Mouse (Mus musculus) common myeloid progenitor, adult 5-6 weeks (primary cell): ENCODE data around the gene Acsl1. TPM values are rescaled to one million over a fixed set of nuclear protein-coding genes. Genes with fewer than 3 reads are reported as not detected.
A peak's percentile ranks its signal among the peaks of the same experiment; 100 is the strongest.

Experiments
- ATAC-seq: replicated peaks from 2 replicates; pipeline ENCODE4 v1.8.0; 2016; ENCODE audit warnings: low read depth, mild to moderate bottlenecking, moderate TSS enrichment, inconsistent platforms; ENCODE audit not compliant: poor library complexity, severe bottlenecking
- total RNA-seq: library from RNA; stranded (forward); fragments of 200-1000, 187-1606 nt; gene quantifications from 2 replicates; pipeline ENCODE4 v1.2.3, GENCODE M21; 2017

Gene Acsl1
- total RNA-seq, 1 experiment from 2014 or later, result 70.3 TPM

DNA sequence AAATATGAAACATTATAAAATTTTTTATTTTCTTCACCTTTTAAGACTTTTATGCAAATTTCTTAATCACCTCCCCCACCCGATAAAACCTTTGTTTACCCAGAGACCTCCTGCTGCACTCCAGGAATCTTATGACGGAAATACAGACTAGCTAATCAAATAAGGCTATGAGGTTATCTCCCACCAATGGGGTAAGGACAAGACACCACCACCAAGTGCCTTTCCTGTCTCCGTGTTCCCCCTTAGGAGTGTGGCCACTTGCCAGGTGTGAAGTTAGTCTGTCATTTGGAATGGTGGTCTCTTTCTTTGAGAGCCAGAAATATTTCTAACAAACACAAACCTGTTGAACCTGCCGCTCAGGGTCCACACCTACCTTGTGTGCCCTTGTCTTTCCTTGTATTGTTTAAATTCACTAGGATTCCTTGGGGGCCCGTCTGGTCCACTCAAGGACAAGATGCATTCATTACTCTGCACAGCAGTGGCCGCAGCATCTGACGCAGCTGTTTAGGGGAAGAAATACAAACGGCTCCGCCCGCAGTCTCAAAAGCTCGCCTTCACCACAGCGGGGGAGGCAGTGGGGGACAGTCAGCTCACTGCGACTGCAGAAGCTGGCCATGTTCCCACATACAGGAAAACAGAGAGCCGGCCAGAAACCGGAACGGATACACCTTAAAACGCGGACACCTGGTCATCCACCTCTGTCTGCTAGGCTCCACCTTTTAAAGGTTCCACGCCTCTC lies 31.7 kb downstream of the Acsl1 start:
- no peak for ATAC-seq

- ATAC-seq, result no peak
Observed at GRCm38 (mm10) chr8:46503072-46503695, 32.3 kb downstream of the Acsl1 start.

DNA sequence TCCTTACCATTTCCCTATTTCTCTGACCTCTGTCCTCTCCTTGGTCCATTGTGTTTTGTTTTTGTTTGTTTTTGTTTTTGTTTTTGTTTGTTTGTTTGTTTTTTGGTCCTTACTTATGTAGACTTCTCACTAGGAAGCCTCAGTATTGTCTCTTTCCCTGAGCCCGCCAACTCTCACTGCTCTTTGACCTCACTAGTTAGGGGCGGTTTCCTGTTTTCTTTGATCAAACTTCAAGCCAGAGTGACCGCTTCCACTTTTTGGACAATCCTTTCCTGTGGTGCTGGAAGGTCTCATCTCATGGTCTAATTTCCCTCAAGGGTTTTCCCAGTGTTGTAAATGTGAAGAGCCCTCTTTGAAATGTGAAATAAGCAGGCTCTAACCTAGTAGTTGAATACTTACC lies 33.4 kb downstream of the Acsl1 start:
- no peak for ATAC-seq

- ATAC-seq, result peak; percentile 86
Observed at GRCm38 (mm10) chr8:46508488-46509395, 37.9 kb downstream of the Acsl1 start.

DNA sequence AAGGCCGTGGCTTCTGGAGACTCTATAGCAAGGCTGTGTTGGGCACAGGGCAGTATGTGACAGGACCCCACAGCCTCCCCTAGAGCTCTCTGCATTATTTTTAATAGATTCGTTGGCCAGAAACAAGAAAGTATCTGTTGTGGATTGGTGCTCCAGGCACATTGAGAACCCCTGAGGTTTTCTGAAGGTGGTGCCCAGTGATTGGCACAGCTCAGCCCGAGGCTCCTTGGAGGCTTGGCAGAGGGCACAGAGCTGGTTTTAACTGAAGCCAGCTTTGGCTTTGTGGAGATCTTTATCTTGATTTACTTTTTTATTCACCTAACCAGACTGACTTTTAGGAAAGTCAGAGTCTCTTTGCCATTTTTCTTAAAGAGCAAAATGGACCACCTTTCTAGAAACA lies 38.6 kb downstream of the Acsl1 start:
- ATAC-seq, result no peak

DNA sequence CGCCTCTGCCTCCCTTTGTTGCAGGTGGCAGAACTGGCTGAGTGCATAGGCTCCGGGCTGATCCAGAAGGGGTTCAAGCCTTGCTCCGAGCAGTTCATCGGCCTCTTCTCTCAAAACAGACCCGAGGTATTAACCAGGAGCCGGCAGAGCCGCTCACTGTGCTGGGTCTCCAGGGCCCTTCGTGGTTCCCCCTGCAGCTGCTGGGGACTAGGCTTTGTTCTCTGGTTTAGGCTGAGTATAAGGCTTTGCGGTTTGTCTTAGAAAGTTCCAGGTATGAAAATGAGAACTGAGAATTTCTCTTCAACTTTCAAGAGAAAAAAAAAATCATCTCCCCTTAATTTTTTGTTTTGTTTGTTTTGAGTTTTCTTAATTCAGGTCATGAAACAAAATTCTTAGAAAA lies 40.5 kb downstream of the Acsl1 start:
- no peak for ATAC-seq

- ATAC-seq, result peak; percentile 30
Observed at GRCm38 (mm10) chr8:46512538-46512937, 41.7 kb downstream of the Acsl1 start.

DNA sequence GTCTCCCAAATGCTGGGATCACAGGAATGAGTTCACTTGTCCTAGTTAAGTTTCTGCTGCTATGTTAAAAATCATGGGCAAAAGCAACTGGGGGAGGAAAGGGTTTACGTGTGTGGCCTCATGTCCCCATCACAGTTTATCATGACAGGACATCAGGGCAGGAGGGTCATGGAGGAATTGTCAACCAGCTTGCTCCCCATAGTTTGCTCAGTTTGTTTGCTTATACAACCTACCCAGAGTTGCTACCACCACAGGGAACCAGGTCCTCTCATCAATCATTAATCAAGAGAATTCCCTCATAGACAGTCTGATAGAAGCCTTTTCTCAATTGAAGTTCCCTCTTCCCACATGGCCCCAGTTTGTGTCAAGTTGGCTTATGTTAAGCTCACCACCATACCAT lies 43.2 kb downstream of the Acsl1 start:
- ATAC-seq, result no peak

DNA sequence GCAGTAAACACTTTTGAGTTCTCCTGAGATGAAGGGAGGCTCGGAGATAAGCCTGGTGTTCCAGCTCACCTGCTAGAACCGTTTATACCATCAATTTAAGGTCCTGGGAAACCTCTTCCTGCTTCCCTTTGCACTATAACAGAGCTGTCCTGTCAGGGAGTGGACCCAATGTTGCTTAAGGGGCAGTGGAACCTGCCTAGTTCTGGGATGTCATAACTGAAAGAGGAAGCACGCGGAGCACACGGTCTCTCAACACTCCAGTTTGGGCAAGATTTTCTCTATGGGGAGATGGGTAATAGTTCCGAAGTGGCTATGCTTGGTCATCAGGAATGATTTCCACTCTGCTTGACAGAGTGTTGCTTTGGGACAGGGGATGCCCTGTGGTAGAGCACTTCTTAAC lies 49.8 kb downstream of the Acsl1 start:
- peak; percentile 54 for ATAC-seq

DNA sequence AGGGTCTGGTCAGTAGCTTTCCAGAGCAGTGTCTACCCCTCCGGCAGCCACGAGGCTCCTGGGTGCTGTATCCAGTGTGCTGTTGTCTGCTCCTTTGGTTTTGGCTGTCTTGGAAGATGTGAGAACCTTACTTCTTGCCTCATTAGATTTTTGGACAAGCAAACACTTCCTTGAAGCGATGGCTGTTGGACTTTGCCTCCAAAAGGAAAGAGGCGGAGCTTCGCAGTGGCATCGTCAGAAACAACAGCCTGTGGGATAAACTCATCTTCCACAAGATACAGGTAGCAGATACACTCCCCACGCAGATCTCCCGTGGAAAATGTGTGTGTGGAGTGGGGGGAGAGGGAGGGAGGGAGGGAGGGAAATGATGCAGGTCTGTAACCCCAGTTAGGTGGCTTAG lies 55.3 kb downstream of the Acsl1 start:
- no peak for ATAC-seq

DNA sequence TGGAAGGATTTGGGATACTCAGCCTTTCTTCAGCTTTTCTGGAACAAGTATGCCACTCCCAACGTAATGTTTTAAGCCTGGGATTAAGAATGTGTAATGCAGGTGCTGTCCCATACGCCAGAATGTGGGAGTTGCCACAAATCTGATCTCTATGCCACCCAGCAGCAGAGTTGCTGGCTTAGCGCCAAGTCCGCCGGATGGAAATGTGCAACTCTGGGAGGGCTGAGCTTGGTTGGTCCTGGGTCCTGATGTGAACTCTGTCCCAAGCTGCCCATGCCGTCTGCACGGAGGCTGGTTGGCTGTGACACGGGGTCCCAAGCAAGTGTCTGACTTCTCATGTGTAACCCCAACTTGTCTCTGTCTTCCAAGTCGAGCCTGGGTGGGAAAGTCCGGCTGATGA lies 56.0 kb downstream of the Acsl1 start:
- ATAC-seq, result 0 out of 2 replicates have a peak, but pooled peaks have one; percentile 21

DNA sequence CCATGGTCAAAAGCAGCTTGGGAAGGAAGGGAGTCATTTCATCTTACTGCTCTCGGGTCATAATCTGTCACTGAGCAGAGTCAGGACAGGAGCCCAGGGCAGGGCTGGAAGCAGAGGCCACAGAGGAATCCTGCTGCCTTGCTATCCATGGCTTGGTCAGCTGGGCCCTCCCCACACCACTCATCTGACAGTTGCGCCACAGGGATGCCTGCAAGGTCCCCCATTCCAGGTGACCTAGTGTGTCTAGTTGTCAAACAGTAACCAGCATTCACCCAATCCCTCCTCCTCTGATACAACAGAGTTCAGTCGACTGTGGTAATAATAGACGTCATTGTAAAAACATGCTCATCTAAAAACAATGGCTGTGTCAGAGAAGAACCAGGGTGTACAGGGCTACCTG lies 58.7 kb downstream of the Acsl1 start:
- ATAC-seq, result no peak

GRCm38 (mm10) chr8:46530541-46530940 lies 59.7 kb downstream of the Acsl1 start:
- ATAC-seq, result no peak

DNA sequence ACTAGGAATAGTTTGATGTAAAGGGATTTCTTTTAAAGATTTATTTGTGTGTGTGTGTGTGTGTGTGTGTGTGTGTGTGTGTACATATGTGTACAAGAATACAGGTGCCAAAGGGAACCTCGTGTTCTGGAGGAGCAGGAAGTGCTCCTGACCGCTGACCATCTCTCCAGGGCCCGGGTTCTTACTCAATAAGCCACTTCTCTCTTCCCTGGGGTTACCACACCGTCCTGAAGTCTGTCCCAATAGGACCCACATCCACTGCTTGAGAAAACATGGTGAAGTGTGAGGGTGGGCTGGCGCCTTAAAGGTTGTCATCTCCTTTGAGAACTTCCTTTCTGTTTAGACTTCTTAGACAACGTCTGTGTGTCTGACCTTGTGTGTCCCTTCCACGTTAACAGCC lies 63.1 kb downstream of the Acsl1 start:
- peak; percentile 91 for ATAC-seq

GRCm38 (mm10) chr8:46539701-46540100 lies 68.9 kb downstream of the Acsl1 start:
- peak; percentile 39; the same call in 1 of the 2 replicates for ATAC-seq

GRCm38 (mm10) chr8:46543191-46543590 lies 72.4 kb downstream of the Acsl1 start:
- ATAC-seq, result no peak

GRCm38 (mm10) chr8:46543662-46544061 lies 72.8 kb downstream of the Acsl1 start:
- no peak for ATAC-seq

DNA sequence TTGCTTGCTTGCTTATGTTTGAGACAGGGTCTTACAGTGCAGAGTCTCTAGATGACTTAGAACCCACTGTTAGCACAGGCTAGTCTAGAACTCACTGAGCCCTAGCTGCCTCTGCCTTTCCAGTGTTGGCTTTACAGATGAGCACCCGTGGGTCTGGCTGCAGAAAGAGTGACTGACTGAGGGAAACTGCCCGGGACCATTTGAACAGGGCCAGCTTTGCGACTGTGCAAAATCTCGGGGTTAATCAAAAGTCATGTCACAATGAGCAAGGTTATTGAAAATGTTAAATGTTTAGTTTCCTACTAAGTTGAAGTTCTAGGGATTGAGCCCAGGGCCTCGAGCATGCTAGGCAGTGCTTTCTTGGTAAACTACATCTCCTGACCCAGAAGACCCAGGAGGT lies 75.0 kb downstream of the Acsl1 start:
- ATAC-seq, result no peak

GRCm38 (mm10) chr8:46546431-46547176 lies 75.8 kb downstream of the Acsl1 start:
- peak; percentile 73 for ATAC-seq

GRCm38 (mm10) chr8:46547245-46547644 lies 76.4 kb downstream of the Acsl1 start:
- ATAC-seq, result peak; percentile 30
